Mouse (Mus musculus) gastrocnemius, postnatal 25 days (tissue): ENCODE data around the gene Naif1. TPM values are rescaled to one million over a fixed set of nuclear protein-coding genes. Genes with fewer than 3 reads are reported as not detected.
A peak's percentile ranks its signal among the peaks of the same experiment; 100 is the strongest.
"Not testable (repeated sequence)": the region's sequence is repeated elsewhere in the genome, so short reads cannot be mapped to it uniquely, and the experiment has no call there.

Source experiments
- DNase-seq: peaks from one replicate; pipeline ENCODE4 v3.0.0; 2022
- total RNA-seq, 2 experiments: library from RNA; stranded (reverse); gene quantifications; 1 replicate in 1 of 2; 2 replicates in 1 of 2; pipeline ENCODE4 v1.2.3; 2021

Gene Naif1
- total RNA-seq, 2 experiments from 2014 or later, result 1.6 to 2.0 TPM

DNA sequence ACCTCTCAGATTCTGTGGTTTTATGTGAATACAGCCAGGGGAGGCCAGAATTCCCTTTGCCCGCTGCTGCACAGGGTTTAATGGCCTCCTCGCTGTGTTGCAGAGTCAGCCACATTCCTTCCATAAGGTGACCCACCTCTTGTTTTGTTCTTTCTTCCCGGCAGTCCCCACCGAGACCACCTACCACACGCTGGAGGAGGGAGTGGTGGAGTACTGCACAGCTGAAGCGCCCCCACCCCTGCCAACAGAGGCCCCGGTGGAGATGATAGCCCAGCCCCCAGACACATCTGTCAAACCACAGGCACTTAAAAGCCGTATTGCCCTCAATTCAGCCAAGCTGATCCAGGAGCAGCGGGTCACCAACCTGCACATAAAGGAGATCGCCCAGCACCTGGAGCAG lies 4.4 kb downstream of the Naif1 start:
- DNase-seq, result no peak

DNA sequence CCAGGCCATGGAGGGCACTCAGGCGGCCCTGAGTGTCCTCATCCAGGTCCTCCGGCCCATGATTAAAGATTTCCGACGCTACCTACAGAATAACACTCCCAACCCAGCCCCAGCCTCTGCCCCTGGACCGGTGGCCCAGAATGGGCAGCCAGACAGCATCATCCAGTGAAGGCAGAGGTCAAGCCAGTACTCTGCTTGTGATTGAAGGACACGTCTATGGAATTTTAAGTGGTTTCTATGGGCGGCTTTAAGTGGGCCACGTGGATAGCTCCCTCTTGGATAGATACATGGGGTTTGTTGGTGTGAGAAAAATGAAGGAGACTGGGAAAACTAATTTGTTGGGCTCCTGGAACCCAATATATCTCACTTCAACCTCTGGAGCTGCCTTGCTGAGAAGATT lies 4.8 kb downstream of the Naif1 start:
- DNase-seq, result no peak

DNA sequence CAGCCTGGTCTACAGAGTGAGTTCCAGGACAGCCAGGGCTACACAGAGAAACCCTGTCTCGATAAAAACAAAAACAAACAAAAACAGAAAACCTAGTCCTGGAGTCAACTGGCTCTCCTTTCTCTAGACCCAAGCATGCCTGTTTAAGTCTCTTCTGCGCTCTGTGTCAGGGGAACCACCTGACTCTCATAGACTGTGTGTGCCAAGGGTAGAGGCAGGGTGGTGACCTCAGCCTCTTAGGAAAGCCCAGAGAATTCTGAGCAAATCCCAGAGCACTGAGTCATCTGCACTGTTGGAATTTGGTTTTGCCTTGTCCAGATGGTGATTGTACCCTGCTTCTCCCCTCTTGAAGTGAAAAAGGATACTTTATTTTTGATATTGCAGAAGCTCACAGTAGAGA lies 8.0 kb downstream of the Naif1 start:
- peak; percentile 60 for DNase-seq

DNA sequence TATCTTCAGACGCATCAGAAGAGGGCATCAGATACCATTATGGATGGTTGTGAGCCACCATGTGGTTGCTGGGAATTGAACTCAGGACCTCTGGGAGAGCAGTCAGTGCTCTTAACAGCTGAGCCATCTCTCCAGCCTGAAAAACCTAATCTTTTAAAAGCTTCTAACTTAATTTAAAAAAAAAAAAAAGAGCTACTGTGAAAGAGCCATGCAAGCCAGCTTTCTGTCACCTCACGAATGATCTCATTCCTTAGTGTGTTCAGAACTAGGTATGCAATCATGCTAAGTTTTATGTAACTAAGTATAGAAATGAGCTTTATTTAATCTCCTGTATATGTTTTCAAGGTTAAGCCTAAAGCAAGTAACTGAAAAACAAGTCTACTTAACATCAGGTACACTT lies 9.4 kb downstream of the Naif1 start:
- no peak for DNase-seq

DNA sequence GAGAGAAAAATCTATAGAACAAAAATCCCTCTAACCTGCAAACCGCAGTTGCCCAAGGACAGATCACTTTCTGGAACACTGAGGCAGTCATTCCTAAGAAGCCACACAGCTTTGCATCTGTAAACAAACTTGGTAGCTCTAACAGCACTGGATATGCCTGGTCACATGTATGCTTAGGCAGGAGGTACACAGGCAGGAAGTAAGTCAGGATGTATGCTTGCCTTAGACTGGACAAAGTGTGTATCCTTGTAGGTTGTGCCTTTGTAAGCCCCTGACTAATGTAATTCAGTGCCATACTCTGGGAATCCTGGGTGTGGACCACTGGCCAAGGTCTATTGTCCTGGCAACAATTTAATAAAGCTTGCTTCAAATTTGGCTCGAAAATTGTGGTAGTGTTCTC lies 13.5 kb downstream of the Naif1 start:
- no peak for DNase-seq

DNA sequence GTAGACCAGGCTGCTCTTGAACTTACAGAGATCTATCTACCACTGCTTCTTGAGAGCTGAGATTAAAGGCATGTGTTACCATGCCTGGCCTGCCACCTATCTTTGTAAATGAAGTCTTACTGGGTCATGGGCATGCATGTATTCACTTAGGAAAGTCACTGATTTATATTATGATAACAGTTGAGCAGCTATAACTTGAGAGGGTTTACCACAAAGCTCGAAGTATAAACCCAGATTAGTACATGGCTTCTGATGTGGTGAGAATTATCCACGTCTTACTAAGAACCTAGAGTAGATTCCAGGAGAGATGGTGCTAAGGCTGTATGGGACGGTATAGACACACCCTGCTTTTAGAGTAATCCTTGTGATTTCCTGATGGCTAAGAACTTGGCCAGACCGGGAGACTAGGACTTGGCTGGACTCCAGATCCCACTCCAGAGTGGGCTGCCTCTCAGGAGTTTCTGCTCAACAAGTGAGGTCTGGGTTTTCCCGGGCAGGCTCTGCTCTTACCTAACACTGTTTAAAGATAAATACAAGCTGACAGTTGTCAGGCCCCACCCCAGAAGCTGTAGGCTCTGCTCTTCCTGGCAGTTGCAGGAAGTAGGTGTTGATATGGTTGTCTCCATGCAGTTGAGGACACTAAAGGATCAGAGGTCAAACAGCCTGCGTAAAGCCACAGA lies 14.1 kb downstream of the Naif1 start:
- DNase-seq, result no peak

DNA sequence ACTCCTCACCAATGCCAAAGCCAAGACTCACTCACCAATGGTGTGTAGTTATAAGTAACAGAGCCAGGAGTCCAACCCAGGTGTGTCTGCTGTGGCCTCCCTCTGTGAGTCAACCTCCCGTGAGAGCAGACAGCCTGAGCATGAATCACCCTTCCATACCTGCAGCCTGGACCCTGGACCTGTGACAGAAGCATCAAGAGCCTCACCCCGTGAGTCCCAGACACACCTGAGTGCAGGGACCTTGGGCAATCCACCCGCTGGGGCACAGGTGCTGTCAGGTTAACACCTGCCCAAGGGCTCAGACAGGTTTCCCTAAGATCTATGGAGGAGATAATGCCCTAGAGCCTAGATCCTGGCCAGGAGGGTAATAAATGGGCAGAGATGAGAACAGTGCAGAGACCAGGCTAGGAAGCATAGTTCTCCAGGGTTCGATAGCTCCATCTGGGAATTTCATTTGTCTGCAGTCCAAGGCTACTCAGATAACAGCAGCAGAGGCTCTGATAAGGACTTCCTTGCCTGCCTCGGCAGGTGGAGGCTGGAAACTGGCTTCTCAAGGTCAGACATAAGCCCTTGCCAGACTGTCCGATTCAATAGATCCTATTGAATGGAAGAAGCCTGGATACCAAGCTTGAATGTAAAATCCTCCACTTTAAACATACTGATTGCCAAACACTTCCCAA lies 20.9 kb downstream of the Naif1 start:
- no peak for DNase-seq

DNA sequence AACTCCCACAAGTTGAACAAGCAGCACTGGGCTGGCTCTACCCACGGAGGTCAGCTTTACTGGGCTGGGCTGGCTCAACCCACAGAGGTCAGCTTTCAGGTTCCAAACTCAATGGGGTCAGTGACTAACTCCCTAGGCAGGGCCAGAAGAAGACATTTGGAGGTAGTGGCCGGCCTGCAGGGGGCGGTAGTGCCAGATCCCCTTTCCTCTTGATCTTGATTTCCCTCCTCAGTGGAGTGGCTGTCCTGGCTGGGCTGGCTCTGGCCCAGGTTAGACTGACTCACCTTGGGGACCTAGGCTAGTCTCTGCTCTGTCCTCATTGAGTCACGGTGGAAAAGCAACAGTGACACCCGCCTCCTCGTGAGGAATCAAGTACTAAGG lies 21.4 kb downstream of the Naif1 start:
- DNase-seq, result no peak

DNA sequence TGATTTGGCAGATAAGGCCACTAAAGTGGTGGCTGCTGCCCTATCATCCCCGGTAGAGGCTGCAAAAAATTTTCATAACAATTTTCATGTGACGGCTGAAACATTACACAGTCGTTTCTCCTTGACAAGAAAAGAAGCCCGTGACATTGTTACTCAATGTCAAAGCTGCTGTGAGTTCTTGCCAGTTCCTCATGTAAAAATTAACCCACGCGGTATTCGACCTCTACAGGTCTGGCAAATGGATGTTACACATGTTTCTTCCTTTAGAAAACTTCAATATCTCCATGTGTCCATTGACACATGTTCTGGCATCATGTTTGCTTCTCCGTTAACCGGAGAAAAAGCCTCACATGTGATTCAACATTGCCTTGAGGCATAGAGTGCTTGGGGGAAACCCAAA lies 25.1 kb downstream of the Naif1 start:
- DNase-seq, result not testable (repeated sequence)

DNA sequence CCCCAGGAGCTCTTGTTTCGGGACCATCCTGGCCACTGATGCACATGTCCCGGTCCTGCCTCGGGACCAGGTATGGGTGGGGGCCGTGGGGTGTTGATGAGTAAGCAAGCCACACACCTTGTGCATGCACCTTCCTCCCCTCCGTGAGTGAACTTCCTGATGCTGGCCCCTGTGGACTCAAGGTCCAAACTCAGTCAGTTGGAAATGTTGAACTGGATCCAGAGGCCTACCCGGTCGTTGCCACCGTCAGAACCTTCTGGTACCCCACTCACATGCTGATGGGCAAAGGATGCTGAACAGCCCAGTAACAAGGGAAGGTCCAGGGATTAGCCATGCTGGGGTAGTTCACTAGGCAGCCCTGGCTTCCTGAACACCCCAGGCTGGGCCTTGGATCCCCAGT lies 32.1 kb downstream of the Naif1 start:
- DNase-seq, result no peak

DNA sequence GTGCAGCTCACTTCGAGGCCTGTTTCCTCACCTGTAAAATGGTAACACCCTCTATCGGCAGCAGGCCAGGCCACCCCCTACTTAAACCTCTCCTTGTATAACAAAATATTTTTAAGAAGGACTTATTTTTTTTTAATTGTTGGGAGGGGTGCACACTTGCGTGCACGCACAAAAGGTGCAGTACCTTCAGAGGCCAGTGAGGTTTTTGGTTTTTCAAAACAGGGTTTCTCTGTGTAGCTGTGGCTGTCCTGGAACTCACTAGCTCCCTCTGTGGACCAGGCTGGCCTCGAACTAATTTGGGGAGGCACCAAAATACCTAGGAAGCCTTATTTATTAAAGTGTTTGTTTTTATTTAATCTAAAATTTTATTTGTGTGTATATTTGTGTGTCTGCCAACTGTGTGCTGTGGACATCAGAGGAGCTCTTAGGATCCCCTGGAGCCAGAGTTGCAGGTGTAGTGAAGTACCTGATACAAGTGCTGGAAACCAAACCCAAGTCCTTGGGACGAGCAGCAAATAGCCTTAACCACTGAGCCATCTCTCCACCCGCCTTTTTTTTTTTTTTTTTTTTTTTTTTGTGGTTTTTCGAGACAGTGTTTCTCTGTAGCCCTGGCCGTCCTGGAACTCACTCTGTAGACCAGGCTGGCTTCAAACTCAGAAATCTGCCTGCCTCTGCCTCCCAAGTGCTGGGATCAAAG lies 33.1 kb downstream of the Naif1 start:
- no peak for DNase-seq

DNA sequence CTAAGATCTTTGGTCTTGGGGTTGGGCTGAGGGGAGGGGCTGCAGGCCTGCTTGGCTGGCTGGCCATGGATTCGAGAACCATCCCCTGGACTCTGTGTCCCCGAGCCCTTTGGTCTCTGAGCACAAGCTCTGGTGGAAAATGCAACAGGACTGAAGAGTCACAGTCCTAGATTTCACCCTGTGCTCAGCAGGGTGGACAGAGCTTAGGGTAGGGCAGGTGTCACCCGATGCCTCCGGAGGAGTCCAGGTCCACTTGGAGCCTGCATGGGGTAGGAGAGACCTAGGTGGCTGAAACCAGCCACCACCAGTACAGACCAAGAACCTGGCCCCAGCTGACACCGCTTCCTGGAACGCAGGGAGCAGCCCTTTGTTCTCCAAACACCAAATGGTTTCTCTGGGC lies 34.7 kb downstream of the Naif1 start:
- no peak for DNase-seq

DNA sequence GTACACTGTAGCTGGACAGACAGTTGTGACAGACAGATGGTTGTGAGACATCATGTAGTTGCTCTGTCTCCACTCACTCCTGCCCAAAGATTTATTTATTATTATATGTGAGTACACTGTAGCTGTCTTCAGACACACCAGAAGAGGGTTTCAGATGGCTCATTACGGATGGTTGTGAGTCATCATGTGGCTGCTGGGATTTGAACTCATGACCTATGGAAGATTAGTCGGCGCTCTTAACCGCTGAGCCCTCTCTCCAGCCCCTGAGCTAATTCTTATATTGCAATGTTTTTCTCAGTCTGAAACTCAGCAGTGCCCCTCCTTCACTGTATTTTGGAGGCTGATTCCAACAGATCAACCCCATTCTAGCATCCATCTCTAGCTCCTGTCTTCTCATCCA lies 35.5 kb downstream of the Naif1 start:
- no peak for DNase-seq

DNA sequence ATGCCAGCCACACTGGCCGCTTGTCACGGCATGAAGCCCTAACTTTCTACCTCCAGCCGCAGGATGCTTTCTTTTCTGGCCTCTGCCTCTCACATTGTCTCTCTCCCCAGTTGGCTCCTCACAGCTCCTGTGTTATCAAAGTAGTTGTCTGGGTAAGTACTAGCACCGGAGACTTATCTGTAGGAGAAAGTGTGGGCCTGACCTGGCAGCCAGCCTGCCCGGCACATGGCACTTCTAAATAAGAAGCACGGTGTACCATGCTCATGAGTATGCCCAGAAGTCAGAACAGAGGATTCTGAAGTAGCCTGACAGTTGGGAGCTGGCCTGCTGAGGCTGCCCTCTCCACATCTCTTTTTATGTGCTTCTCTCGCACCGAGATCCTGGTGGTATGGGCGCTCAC lies 35.9 kb downstream of the Naif1 start:
- no peak for DNase-seq

DNA sequence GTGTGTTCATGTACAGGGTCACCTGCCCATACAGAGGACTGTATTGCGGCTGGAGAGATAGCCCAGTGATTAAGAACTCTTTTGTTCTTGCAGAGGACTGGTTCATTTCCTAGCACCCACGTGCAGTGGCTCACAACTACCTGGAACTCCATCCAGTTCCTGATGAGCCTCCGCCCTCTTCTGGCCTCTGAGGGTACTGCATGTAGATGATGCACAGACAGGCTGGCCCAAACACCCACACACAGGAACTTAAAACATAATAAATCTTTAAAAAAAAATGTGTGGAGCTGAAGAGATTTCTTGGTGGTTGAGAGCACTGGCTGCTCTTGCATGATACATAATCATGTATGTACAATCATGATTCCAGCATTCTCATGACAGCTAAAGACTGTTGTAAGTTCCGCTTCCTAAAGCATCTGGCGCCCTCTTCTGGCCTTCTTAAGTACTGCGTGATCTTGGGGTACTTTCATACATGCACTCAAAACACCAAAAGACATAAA lies 36.9 kb downstream of the Naif1 start:
- DNase-seq, result peak; percentile 71

DNA sequence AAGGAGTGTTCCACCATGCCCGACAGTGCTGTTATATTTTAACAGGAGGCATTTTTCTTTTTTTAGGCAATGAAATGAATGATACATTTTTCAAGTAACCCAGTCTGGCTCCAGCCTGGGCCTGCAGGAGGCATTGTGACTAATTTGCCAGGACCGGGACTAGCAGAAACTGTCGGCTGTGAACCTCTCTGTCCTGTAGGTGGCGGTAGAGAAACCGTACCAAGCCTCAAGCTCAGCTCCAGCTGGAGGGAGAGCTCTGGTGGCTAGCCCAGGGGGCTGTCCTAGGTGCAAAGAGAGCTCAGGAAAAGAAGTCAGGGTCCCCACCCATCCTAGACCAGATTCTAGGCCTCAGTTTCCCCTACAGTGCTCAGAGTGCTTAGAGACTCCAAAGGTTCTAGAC lies 38.4 kb downstream of the Naif1 start:
- peak; percentile 70 for DNase-seq

DNA sequence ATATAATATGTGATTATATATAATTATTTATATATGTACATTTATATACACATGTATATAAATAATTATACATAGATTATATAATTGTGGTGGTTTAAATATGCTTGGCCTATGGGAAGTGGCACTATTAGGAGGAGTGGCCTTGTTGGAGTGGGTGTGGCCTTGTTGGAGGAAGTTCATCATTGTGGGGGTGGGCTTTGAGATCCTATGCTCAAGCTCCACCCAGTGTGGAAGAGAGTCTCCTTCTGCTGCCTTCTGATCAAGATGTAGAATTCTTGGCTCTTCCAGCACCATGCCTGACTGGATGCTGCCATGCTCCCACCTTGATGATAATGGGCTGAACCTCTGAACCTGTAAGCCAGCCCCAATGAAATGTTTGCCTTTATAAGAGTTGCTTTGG lies 40.5 kb downstream of the Naif1 start:
- DNase-seq, result not testable (repeated sequence)

DNA sequence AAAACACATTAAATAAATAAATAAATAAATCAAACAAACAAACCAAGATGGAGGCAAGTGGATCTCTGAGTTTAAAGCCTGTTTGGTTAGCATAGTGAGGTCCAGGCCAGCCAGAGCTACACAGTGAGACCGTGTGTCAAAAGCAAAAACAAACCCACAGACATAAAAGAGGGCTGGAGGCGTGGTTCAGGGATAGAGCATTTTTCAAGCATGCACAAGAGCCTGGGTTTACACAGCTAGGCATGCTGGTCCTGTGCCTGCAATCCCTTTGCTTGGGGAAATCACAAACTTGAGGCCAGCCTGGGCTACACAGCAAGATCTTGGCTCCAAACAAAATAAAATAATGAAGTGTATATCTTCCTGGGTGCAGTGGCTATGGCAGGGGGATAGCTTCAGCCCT lies 42.4 kb downstream of the Naif1 start:
- DNase-seq, result no peak

DNA sequence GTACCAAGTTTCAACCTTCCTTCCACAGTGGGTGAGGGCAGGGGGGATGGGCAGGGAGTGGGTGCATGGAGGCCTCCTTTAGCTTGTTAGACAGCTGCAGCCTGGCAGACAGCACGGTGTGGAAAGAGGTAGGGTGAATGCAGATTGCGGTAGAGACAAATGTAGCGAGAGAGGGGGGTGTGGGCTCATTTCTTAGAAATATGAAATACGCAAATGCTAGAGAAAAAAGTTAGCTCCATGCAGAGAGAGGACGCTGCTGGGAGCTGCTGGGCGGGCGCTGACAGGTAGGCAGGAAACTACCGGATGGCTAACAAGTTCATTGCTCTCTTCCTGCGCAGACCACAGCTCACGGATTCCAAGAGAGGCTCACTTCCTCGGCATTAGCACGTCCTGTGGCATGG lies 43.0 kb downstream of the Naif1 start:
- no peak for DNase-seq

DNA sequence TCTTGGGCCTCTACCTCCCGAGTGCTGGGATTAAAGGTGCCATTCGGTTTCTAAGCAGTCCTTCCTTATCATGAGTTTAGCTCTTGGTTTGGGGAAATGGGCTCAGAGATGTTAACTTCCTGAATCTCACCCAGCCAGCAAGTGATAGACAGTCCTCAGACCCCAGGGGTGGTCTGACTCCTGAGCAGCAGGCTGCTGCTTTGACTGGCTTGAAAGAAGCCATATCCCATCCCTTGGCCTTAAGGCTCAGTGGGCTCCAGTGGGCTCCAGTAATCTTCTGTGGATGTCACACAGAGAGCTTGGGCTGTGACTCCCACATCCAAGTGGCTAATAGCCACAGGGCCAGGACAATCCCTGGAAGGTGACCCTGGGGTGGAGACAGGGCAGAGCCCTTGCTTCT lies 44.3 kb downstream of the Naif1 start:
- DNase-seq, result no peak

DNA sequence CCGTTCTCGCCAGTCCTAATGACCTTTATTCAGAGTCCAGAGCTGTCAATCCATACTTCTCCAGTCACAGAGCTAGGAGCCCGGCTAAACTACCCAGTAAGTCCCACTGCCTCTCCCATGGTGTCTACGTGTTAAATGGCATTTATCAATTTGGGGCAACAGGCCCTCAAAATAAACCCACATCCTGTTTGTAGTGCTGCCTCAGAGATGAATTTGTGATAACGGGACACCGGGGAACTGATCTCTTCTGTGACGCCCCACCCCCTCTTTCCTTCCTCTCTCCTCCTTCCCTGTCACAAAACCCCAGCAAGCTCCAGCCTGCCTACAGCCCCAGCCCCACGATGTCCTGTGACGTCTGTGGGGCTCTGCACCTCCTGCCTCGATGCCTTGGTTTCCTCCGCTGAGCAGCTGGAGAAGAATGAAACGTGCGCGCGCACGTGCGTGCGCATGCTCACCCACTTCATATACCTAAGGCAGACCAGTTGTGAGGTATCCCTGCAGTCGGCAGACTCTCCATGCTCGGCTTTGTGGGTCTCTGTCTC lies 45.0 kb downstream of the Naif1 start:
- DNase-seq, result peak; percentile 43

DNA sequence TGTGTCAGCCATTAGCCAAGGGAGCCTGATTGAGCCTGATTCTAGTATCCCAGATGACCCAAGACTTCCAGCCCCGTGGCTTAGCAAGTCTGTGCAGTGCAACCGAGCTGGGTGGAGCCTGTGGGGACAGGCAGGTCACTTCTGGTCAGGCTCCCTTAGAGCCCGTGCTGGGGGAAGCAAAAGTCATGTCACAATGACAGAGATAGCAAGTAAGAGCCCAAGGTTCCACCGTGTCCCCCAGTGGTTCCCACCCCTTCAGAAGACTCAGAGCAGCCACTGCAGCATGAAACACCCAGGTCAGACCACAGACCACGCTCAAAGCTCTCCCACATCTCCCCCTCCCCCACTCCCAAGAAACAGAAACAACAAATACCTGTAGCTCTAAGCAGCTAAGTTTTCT lies 45.9 kb downstream of the Naif1 start:
- no peak for DNase-seq

DNA sequence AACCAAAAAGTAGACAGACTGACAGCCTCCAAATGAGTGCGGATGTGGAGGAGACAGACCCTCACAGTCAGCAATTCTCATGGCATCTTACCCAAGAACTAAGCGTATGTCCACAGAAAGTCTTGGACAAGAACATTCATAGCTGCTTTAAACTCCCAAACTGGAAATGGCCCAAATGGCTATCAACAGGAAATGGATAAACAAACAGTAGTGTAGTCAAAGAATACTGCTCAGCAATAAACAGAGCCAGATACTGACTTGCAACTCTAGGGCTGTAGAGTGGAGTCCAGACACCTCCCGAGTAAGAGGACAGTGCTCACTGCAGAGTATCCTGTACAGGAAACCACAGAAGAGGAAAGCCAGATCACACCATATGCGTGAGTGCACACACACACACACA lies 49.1 kb downstream of the Naif1 start:
- DNase-seq, result no peak
